Mouse (Mus musculus): ENCODE data around the gene Mettl16. TPM values are rescaled to one million over a fixed set of nuclear protein-coding genes. Genes with fewer than 3 reads are reported as not detected.
"Not testable (repeated sequence)": the region's sequence is repeated elsewhere in the genome, so short reads cannot be mapped to it uniquely, and the experiment has no call there.

The Mettl16 gene
- polyA plus RNA-seq, 1 experiment: 10.9 TPM

DNA sequence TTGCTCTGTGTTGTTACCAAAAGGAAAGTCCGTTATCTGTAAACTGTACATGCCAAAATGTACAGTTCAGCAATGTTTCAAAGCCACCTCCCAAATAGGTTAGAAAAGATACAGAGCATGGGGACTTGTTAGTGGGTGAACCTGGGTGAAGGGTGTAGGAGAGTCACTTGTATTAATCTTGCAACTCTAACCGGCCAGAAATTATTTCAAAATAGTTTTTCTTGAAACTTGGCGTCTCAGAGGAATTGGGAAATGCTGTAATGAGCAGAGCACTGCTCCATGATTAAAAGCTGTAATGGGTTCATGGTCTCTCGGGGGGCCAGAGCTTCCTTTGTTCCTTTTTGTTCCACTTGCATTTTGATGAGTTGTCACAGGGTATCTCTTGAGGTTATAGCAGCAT, 30.0 kb downstream of the Mettl16 start:
- H3ac ChIP-seq (ENCODE audit: control insufficient read depth, insufficient read length): no peak overlapping the region
- TF ChIP-seq POLR2A (IDR thresholded peaks at IDR 0.05; ENCODE audit: insufficient read length, low read depth): no peak
- TF ChIP-seq TCF12 (IDR thresholded peaks at IDR 0.05; ENCODE audit: insufficient read depth, poor library complexity, severe bottlenecking): no peak
- TF ChIP-seq MAX (IDR thresholded peaks at IDR 0.05; ENCODE audit: low read depth): no peak
- no peak for TF ChIP-seq MYOG (IDR thresholded peaks at IDR 0.05; ENCODE audit: control insufficient read depth in 1 of 3, insufficient read depth in 1 of 3, insufficient read length in 2 of 3, low read depth in 2 of 3)
- H3K79me2 ChIP-seq (ENCODE audit: control insufficient read depth, insufficient read depth): no peaks in the 10 kb centered on the region
- peaks cover 27% of the 10 kb centered on the region for H3K36me3 ChIP-seq (ENCODE audit: control insufficient read depth, insufficient read depth)
- H3K4me3 ChIP-seq: no peak overlapping the region
- H3K27me3 ChIP-seq (ENCODE audit: control insufficient read depth, insufficient read depth, insufficient read length): no peaks in the 10 kb centered on the region
- no peak overlapping the region for H3K4me2 ChIP-seq (ENCODE audit: low read depth)

DNA sequence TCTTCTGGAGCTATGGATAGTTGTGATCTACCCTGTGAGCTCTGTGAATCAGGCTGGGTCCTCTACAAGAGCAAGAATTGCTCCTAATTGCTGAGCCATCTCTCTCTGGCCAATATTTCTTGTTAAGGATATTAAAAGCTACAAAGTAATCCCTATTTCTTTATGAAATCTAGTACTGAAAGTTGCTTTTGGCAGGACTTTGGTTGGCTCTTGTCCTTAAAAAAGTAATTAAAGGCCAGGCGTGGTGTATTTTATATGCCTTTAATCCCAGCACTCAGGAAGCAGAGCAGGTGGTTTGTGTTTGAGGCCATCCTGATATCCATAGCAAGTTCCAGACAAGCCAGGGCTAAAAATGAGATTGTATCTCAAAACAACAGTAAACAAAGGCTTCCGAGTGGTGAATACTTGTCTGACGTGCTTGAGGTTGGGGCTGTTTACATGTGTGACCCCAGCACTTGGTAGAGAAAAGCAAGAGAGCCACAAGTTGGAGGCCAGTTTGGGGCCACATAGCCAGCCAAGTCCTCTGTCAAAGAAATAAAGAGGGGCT, 33.5 kb downstream of the Mettl16 start:
- Histone ChIP-seq H3K79me2 (ENCODE audit: control insufficient read depth, insufficient read depth) (no peaks in the 10 kb centered on the region), H3K36me3 (ENCODE audit: control insufficient read depth, insufficient read depth) (peaks cover 27% of the 10 kb centered on the region), H3ac (ENCODE audit: control insufficient read depth, insufficient read length) (no peak overlapping the region), H3K4me3 (no peak overlapping the region), H3K4me2 (ENCODE audit: low read depth) (no peak overlapping the region), H3K27me3 (ENCODE audit: control insufficient read depth, insufficient read depth, insufficient read length) (no peaks in the 10 kb centered on the region)
- TF ChIP-seq MAX (IDR thresholded peaks at IDR 0.05; ENCODE audit: low read depth): no peak
- TF ChIP-seq CEBPB (IDR thresholded peaks at IDR 0.05; ENCODE audit: insufficient read depth, poor library complexity, severe bottlenecking): no peak
- TF ChIP-seq TCF12 (IDR thresholded peaks at IDR 0.05; ENCODE audit: insufficient read depth, poor library complexity, severe bottlenecking): no peak
- TF ChIP-seq USF1 (IDR thresholded peaks at IDR 0.05; ENCODE audit: low read depth): no peak
- no peak for TF ChIP-seq POLR2AphosphoS2 (IDR thresholded peaks at IDR 0.05; ENCODE audit: insufficient read length, low read depth)
- TF ChIP-seq MYOD1 (IDR thresholded peaks at IDR 0.05; ENCODE audit: control insufficient read depth in 1 of 3, insufficient read length in 2 of 3, low read depth in 2 of 3): no peak
- no peak for TF ChIP-seq POLR2A (IDR thresholded peaks at IDR 0.05; ENCODE audit: insufficient read length, low read depth)
- no peak for TF ChIP-seq SRF (IDR thresholded peaks at IDR 0.05; ENCODE audit: control insufficient read depth, insufficient read length, low read depth)
- TF ChIP-seq TCF3 (IDR thresholded peaks at IDR 0.05; ENCODE audit: insufficient read length, low read depth): no peak
- no peak for TF ChIP-seq REST (IDR thresholded peaks at IDR 0.05; ENCODE audit: insufficient read depth, insufficient read length)
- no peak for TF ChIP-seq MYOG (IDR thresholded peaks at IDR 0.05; ENCODE audit: control insufficient read depth in 1 of 3, insufficient read depth in 1 of 3, insufficient read length in 2 of 3, low read depth in 2 of 3)

DNA sequence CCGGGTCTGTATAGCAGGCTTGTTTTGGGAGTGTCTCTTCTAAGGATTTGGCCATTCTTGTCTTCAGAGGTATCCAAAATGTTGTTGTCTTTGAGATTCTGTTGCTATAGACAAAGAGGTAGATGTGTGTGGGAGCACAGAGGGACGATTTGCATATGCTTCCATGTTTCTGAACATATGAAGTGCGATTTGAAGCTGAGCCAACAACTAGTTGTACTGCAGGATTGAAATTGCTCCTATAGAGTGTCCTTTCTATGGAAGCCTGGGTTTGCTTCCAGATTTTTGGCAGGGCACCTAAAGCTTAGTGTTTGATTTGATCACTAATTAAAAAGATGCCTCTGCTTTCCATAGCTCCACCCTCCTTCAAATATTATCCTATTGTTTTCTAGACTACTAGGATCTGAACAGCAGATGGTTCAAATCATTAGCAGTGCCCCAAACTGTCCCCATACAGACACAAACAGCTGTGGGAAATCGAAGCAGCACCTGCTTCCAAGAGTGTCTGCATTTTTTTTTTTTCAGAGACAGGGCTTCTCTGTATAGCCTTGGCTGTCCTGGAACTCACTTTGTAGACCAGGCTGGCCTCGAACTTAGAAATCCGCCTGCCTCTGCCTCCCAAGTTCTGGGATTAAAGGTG, 36.7 kb downstream of the Mettl16 start:
- Histone ChIP-seq H3ac (ENCODE audit: control insufficient read depth, insufficient read length) (no peak overlapping the region), H3K27me3 (ENCODE audit: control insufficient read depth, insufficient read depth, insufficient read length) (no peaks in the 10 kb centered on the region), H3K4me2 (ENCODE audit: low read depth) (no peak overlapping the region), H3K79me2 (ENCODE audit: control insufficient read depth, insufficient read depth) (no peaks in the 10 kb centered on the region), H3K4me3 (no peak overlapping the region), H3K36me3 (ENCODE audit: control insufficient read depth, insufficient read depth) (peaks cover 23% of the 10 kb centered on the region)
- TF ChIP-seq MYOG (IDR thresholded peaks at IDR 0.05; ENCODE audit: control insufficient read depth in 1 of 3, insufficient read depth in 1 of 3, insufficient read length in 2 of 3, low read depth in 2 of 3) (no peak), POLR2A (IDR thresholded peaks at IDR 0.05; ENCODE audit: insufficient read length, low read depth) (no peak), CEBPB (IDR thresholded peaks at IDR 0.05; ENCODE audit: insufficient read depth, poor library complexity, severe bottlenecking) (no peak), MAX (IDR thresholded peaks at IDR 0.05; ENCODE audit: low read depth) (no peak), POLR2AphosphoS2 (IDR thresholded peaks at IDR 0.05; ENCODE audit: insufficient read length, low read depth) (no peak), USF1 (IDR thresholded peaks at IDR 0.05; ENCODE audit: low read depth) (no peak), SRF (IDR thresholded peaks at IDR 0.05; ENCODE audit: control insufficient read depth, insufficient read length, low read depth) (no peak), REST (IDR thresholded peaks at IDR 0.05; ENCODE audit: insufficient read depth, insufficient read length) (no peak), TCF12 (IDR thresholded peaks at IDR 0.05; ENCODE audit: insufficient read depth, poor library complexity, severe bottlenecking) (no peak), TCF3 (IDR thresholded peaks at IDR 0.05; ENCODE audit: insufficient read length, low read depth) (no peak), E2F4 (IDR thresholded peaks at IDR 0.05; ENCODE audit: insufficient read depth) (no peak), MYOD1 (IDR thresholded peaks at IDR 0.05; ENCODE audit: control insufficient read depth in 1 of 3, insufficient read length in 2 of 3, low read depth in 2 of 3) (no peak)

GRCm38 (mm10) chr11:74808251-74808853, 37.7 kb downstream of the Mettl16 start:
- H3K4me3 ChIP-seq: no peak overlapping the region
- TF ChIP-seq POLR2AphosphoS2 (IDR thresholded peaks at IDR 0.05; ENCODE audit: insufficient read length, low read depth) (no peak), POLR2A (IDR thresholded peaks at IDR 0.05; ENCODE audit: insufficient read length, low read depth) (no peak), SRF (IDR thresholded peaks at IDR 0.05; ENCODE audit: control insufficient read depth, insufficient read length, low read depth) (no peak), MAX (IDR thresholded peaks at IDR 0.05; ENCODE audit: low read depth) (no peak), MYOD1 (IDR thresholded peaks at IDR 0.05; ENCODE audit: control insufficient read depth in 1 of 3, insufficient read length in 2 of 3, low read depth in 2 of 3) (no peak)
- no peak overlapping the region for H3ac ChIP-seq (ENCODE audit: control insufficient read depth, insufficient read length)
- H3K4me2 ChIP-seq (ENCODE audit: low read depth): no peak overlapping the region
- H3K27me3 ChIP-seq (ENCODE audit: control insufficient read depth, insufficient read depth, insufficient read length): no peaks in the 10 kb centered on the region
- peaks cover 25% of the 10 kb centered on the region for H3K36me3 ChIP-seq (ENCODE audit: control insufficient read depth, insufficient read depth)
- no peaks in the 10 kb centered on the region for H3K79me2 ChIP-seq (ENCODE audit: control insufficient read depth, insufficient read depth)

DNA sequence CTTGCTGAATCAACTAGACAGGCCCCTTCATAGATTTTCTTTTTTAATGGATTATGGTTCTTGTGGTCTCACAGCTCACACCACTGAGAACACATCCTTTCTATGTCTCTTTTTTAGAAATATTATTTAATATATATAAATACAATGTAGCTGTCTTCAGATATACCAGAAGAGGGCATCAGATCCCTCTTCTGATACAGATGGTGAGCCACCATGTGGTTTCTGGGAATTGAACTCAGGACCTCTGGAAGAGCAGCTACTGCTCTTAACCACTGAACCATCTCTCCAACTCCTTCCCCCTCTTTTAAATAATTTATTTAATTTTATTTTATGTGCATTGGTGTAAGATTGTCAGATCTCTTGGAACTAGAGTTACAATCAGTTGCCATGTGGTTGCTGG, 39.5 kb downstream of the Mettl16 start:
- Histone ChIP-seq H3K27me3 (ENCODE audit: control insufficient read depth, insufficient read depth, insufficient read length) (no peaks in the 10 kb centered on the region), H3K4me2 (ENCODE audit: low read depth) (no peak overlapping the region), H3K4me3 (no peak overlapping the region), H3K79me2 (ENCODE audit: control insufficient read depth, insufficient read depth) (no peaks in the 10 kb centered on the region), H3ac (ENCODE audit: control insufficient read depth, insufficient read length) (no peak overlapping the region), H3K36me3 (ENCODE audit: control insufficient read depth, insufficient read depth) (peaks cover 23% of the 10 kb centered on the region)
- TF ChIP-seq MAX (IDR thresholded peaks at IDR 0.05; ENCODE audit: low read depth) (no peak), MYOG (IDR thresholded peaks at IDR 0.05; ENCODE audit: control insufficient read depth in 1 of 3, insufficient read depth in 1 of 3, insufficient read length in 2 of 3, low read depth in 2 of 3) (no peak), REST (IDR thresholded peaks at IDR 0.05; ENCODE audit: insufficient read depth, insufficient read length) (no peak), POLR2A (IDR thresholded peaks at IDR 0.05; ENCODE audit: insufficient read length, low read depth) (no peak), CEBPB (IDR thresholded peaks at IDR 0.05; ENCODE audit: insufficient read depth, poor library complexity, severe bottlenecking) (no peak), MYOD1 (IDR thresholded peaks at IDR 0.05; ENCODE audit: control insufficient read depth in 1 of 3, insufficient read length in 2 of 3, low read depth in 2 of 3) (no peak), POLR2AphosphoS2 (IDR thresholded peaks at IDR 0.05; ENCODE audit: insufficient read length, low read depth) (no peak), TCF3 (IDR thresholded peaks at IDR 0.05; ENCODE audit: insufficient read length, low read depth) (no peak), E2F4 (IDR thresholded peaks at IDR 0.05; ENCODE audit: insufficient read depth) (no peak), SRF (IDR thresholded peaks at IDR 0.05; ENCODE audit: control insufficient read depth, insufficient read length, low read depth) (no peak), TCF12 (IDR thresholded peaks at IDR 0.05; ENCODE audit: insufficient read depth, poor library complexity, severe bottlenecking) (no peak)

DNA sequence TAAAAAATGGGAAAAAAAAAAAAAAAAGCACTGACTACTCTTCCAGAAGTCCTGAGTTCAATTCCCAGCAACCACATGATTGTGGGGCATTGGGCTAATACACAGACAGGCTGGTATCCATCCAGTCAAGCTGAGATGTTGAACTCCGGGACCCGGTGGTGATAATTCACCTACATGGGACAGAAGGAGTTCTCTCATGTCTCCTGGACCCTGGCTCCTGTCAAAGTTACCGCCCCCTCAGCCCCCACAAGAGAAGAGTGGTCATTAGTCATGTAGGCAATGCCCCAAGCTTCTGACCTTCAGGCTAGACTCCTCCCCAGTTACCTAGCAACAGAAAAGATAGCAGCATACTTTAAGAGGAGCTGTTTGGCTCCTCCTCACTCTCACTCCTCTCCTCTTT, 40.4 kb downstream of the Mettl16 start:
- not testable (repeated sequence) for H3K79me2 ChIP-seq (ENCODE audit: control insufficient read depth, insufficient read depth); H3K4me2 ChIP-seq (ENCODE audit: low read depth); H3ac ChIP-seq (ENCODE audit: control insufficient read depth, insufficient read length); H3K27me3 ChIP-seq (ENCODE audit: control insufficient read depth, insufficient read depth, insufficient read length); H3K4me3 ChIP-seq
- H3K36me3 ChIP-seq (ENCODE audit: control insufficient read depth, insufficient read depth): peaks cover 15% of the 10 kb centered on the region
